Mouse (Mus musculus) bone marrow, adult 2 months (tissue): ENCODE results near the gene Cfi.

Source experiments
- CTCF ChIP-seq: fragments of 200-500 bp; IDR thresholded peaks from 2 replicates; pipeline ENCODE4 v1.5.1; 2011; ENCODE audit warnings: low read length, control low read depth; ENCODE audit not compliant: control insufficient read depth, insufficient read depth
- POLR2A ChIP-seq: fragments of 200-500 bp; IDR thresholded peaks from 2 replicates; pipeline ENCODE4 v1.6.1; 2011; ENCODE audit warnings: low read depth, mild to moderate bottlenecking, control low read depth, low read length, borderline replicate concordance; ENCODE audit not compliant: control insufficient read depth

DNA sequence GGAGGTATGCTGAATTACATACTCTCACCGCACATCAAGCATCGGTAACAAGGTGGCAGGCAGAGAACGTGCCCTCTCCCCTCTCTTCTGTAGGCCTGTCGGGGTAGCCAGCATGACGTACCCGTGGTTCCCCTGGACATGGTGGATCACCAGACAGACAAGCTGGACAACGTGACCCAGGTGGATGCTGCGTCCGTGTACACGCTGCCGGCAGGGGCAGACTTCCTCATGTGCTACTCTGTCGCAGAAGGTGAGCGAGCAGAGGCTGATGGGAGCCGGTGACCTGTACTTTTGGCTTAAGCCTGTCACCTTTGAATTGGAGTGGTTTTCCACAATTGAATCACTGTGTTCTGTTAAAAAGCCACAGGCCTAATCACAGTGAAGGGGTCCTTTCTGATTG, 76.3 kb downstream of the Cfi start:
- TF ChIP-seq CTCF (no peak), POLR2A (no peak)
